Mouse (Mus musculus): ENCODE measurements around the gene Grin2a.
"Not testable (repeated sequence)": the region's sequence is repeated elsewhere in the genome, so short reads cannot be mapped to it uniquely, and the experiment has no call there.

Gene Grin2a

GRCm38 (mm10) chr16:9625652-9626444 is 369.5 kb downstream of the Grin2a start:
- Histone ChIP-seq H3K27me3 (ENCODE audit: control insufficient read depth, insufficient read depth, low read length, poor library complexity, severe bottlenecking) (no peaks in the 10 kb centered on the region), H3K36me3 (ENCODE audit: control insufficient read depth, insufficient read depth, low read length, poor library complexity, severe bottlenecking) (no peaks in the 10 kb centered on the region)
- no peak for DNase-seq (ENCODE audit: low read depth, low spot score)

GRCm38 (mm10) chr16:9624346-9624745 is 371.0 kb downstream of the Grin2a start:
- Histone ChIP-seq H3K27me3 (ENCODE audit: control insufficient read depth, insufficient read depth, low read length, poor library complexity, severe bottlenecking) (no peaks in the 10 kb centered on the region), H3K36me3 (ENCODE audit: control insufficient read depth, insufficient read depth, low read length, poor library complexity, severe bottlenecking) (no peaks in the 10 kb centered on the region)
- no peak for DNase-seq (ENCODE audit: low read depth, low spot score)

GRCm38 (mm10) chr16:9618206-9618605 is 377.2 kb downstream of the Grin2a start:
- no peaks in the 10 kb centered on the region for H3K27me3 ChIP-seq (ENCODE audit: control insufficient read depth, insufficient read depth, low read length, poor library complexity, severe bottlenecking)
- no peaks in the 10 kb centered on the region for H3K36me3 ChIP-seq (ENCODE audit: control insufficient read depth, insufficient read depth, low read length, poor library complexity, severe bottlenecking)
- no peak for DNase-seq (ENCODE audit: low read depth, low spot score)

GRCm38 (mm10) chr16:9617215-9617614 is 378.1 kb downstream of the Grin2a start:
- DNase-seq (ENCODE audit: low read depth, low spot score): no peak
- no peaks in the 10 kb centered on the region for H3K36me3 ChIP-seq (ENCODE audit: control insufficient read depth, insufficient read depth, low read length, poor library complexity, severe bottlenecking)
- no peaks in the 10 kb centered on the region for H3K27me3 ChIP-seq (ENCODE audit: control insufficient read depth, insufficient read depth, low read length, poor library complexity, severe bottlenecking)

- DNase-seq (ENCODE audit: low read depth, low spot score): no peak
- H3K36me3 ChIP-seq (ENCODE audit: control insufficient read depth, insufficient read depth, low read length, poor library complexity, severe bottlenecking): no peaks in the 10 kb centered on the region
- no peaks in the 10 kb centered on the region for H3K27me3 ChIP-seq (ENCODE audit: control insufficient read depth, insufficient read depth, low read length, poor library complexity, severe bottlenecking)
Observed at GRCm38 (mm10) chr16:9616807-9617206, 378.6 kb downstream of the Grin2a start.

GRCm38 (mm10) chr16:9612596-9612995 is 382.8 kb downstream of the Grin2a start:
- H3K36me3 ChIP-seq (ENCODE audit: control insufficient read depth, insufficient read depth, low read length, poor library complexity, severe bottlenecking); DNase-seq (ENCODE audit: low read depth, low spot score); H3K27me3 ChIP-seq (ENCODE audit: control insufficient read depth, insufficient read depth, low read length, poor library complexity, severe bottlenecking): not testable (repeated sequence)

- no peak for DNase-seq (ENCODE audit: low read depth, low spot score)
- H3K36me3 ChIP-seq (ENCODE audit: control insufficient read depth, insufficient read depth, low read length, poor library complexity, severe bottlenecking): no peaks in the 10 kb centered on the region
- H3K27me3 ChIP-seq (ENCODE audit: control insufficient read depth, insufficient read depth, low read length, poor library complexity, severe bottlenecking): no peaks in the 10 kb centered on the region
Observed at GRCm38 (mm10) chr16:9607432-9607831, 387.9 kb downstream of the Grin2a start.

GRCm38 (mm10) chr16:9603983-9604382 is 391.4 kb downstream of the Grin2a start:
- H3K36me3 ChIP-seq (ENCODE audit: control insufficient read depth, insufficient read depth, low read length, poor library complexity, severe bottlenecking): no peaks in the 10 kb centered on the region
- no peak for DNase-seq (ENCODE audit: low read depth, low spot score)

GRCm38 (mm10) chr16:9602579-9602978 is 392.8 kb downstream of the Grin2a start:
- Histone ChIP-seq H3K27me3 (ENCODE audit: control insufficient read depth, insufficient read depth, low read length, poor library complexity, severe bottlenecking) (no peaks in the 10 kb centered on the region), H3K36me3 (ENCODE audit: control insufficient read depth, insufficient read depth, low read length, poor library complexity, severe bottlenecking) (no peaks in the 10 kb centered on the region)
- no peak for DNase-seq (ENCODE audit: low read depth, low spot score)

More at GRCm38 (mm10) chr16:9603983-9604382, 391.4 kb downstream of the Grin2a start:
- H3K27me3 ChIP-seq (ENCODE audit: control insufficient read depth, insufficient read depth, low read length, poor library complexity, severe bottlenecking): no peaks in the 10 kb centered on the region

GRCm38 (mm10) chr16:9589176-9589575 is 406.2 kb downstream of the Grin2a start:
- Histone ChIP-seq H3K27me3 (ENCODE audit: control insufficient read depth, insufficient read depth, low read length, poor library complexity, severe bottlenecking) (no peaks in the 10 kb centered on the region), H3K36me3 (ENCODE audit: control insufficient read depth, insufficient read depth, low read length, poor library complexity, severe bottlenecking) (no peaks in the 10 kb centered on the region)
- DNase-seq (ENCODE audit: low read depth, low spot score): no peak

- Histone ChIP-seq H3K27me3 (ENCODE audit: control insufficient read depth, insufficient read depth, low read length, poor library complexity, severe bottlenecking) (no peaks in the 10 kb centered on the region), H3K36me3 (ENCODE audit: control insufficient read depth, insufficient read depth, low read length, poor library complexity, severe bottlenecking) (no peaks in the 10 kb centered on the region)
- DNase-seq (ENCODE audit: low read depth, low spot score): no peak
Observed at GRCm38 (mm10) chr16:9588431-9588830, 406.9 kb downstream of the Grin2a start.

- DNase-seq (ENCODE audit: low read depth, low spot score): no peak
- no peaks in the 10 kb centered on the region for H3K36me3 ChIP-seq (ENCODE audit: control insufficient read depth, insufficient read depth, low read length, poor library complexity, severe bottlenecking)
- no peaks in the 10 kb centered on the region for H3K27me3 ChIP-seq (ENCODE audit: control insufficient read depth, insufficient read depth, low read length, poor library complexity, severe bottlenecking)
Observed at GRCm38 (mm10) chr16:9583981-9584380, 411.4 kb downstream of the Grin2a start.

- DNase-seq (ENCODE audit: low read depth, low spot score): no peak
- no peaks in the 10 kb centered on the region for H3K27me3 ChIP-seq (ENCODE audit: control insufficient read depth, insufficient read depth, low read length, poor library complexity, severe bottlenecking)
- no peaks in the 10 kb centered on the region for H3K36me3 ChIP-seq (ENCODE audit: control insufficient read depth, insufficient read depth, low read length, poor library complexity, severe bottlenecking)
Observed at GRCm38 (mm10) chr16:9571793-9572192, 423.6 kb downstream of the Grin2a start.

- Histone ChIP-seq H3K36me3 (ENCODE audit: control insufficient read depth, insufficient read depth, low read length, poor library complexity, severe bottlenecking) (no peaks in the 10 kb centered on the region), H3K27me3 (ENCODE audit: control insufficient read depth, insufficient read depth, low read length, poor library complexity, severe bottlenecking) (no peaks in the 10 kb centered on the region)
- no peak for DNase-seq (ENCODE audit: low read depth, low spot score)
Observed at GRCm38 (mm10) chr16:9567286-9567685, 428.1 kb downstream of the Grin2a start.

- Histone ChIP-seq H3K27me3 (ENCODE audit: control insufficient read depth, insufficient read depth, low read length, poor library complexity, severe bottlenecking) (no peaks in the 10 kb centered on the region), H3K36me3 (ENCODE audit: control insufficient read depth, insufficient read depth, low read length, poor library complexity, severe bottlenecking) (no peaks in the 10 kb centered on the region)
- DNase-seq (ENCODE audit: low read depth, low spot score): no peak
Observed at GRCm38 (mm10) chr16:9561816-9562215, 433.5 kb downstream of the Grin2a start.

GRCm38 (mm10) chr16:9535196-9535595 is 460.2 kb downstream of the Grin2a start:
- Histone ChIP-seq H3K36me3 (ENCODE audit: control insufficient read depth, insufficient read depth, low read length, poor library complexity, severe bottlenecking) (no peaks in the 10 kb centered on the region), H3K27me3 (ENCODE audit: control insufficient read depth, insufficient read depth, low read length, poor library complexity, severe bottlenecking) (no peaks in the 10 kb centered on the region)
- DNase-seq (ENCODE audit: low read depth, low spot score): no peak
